Mouse (Mus musculus) left cerebral cortex, adult 18-20 months (tissue): ENCODE data around the gene Gm10447. TPM values are rescaled to one million over a fixed set of nuclear protein-coding genes. Genes with fewer than 3 reads are reported as not detected.
"Not testable (repeated sequence)": the region's sequence is repeated elsewhere in the genome, so short reads cannot be mapped to it uniquely, and the experiment has no call there.

Source experiments
- DNase-seq, 2 experiments: peaks; one replicate each; pipeline ENCODE4 v3.0.0; 2021 to 2022; ENCODE audit warnings: low spot score in 2 of 2, mixed read lengths in 1 of 2
- total RNA-seq, 2 experiments: library from RNA; stranded (reverse); gene quantifications; 2 replicates each; pipeline ENCODE4 v1.2.3; 2021

Gm10447 gene
- total RNA-seq, 2 experiments from 2014 or later: 0.14 to 0.26 TPM

GRCm38 (mm10) chr11:53446183-53446582 lies 10.7 kb downstream of the Gm10447 start:
- no peak for DNase-seq

- no peak for DNase-seq
These were observed 11.3 kb downstream of the Gm10447 start for GRCm38 (mm10) chr11:53445562-53445961.

GRCm38 (mm10) chr11:53443861-53444260 lies 13.0 kb downstream of the Gm10447 start:
- no peak for DNase-seq

- no peak for DNase-seq
These were observed 15.0 kb downstream of the Gm10447 start for GRCm38 (mm10) chr11:53441921-53442320.

GRCm38 (mm10) chr11:53436338-53436737 lies 20.6 kb downstream of the Gm10447 start:
- no peak for DNase-seq

- DNase-seq: no peak
These were observed 21.4 kb downstream of the Gm10447 start for GRCm38 (mm10) chr11:53435504-53435903.

- no peak for DNase-seq
These were observed 23.9 kb downstream of the Gm10447 start for GRCm38 (mm10) chr11:53433057-53433456.

- DNase-seq: no peak
These were observed 25.4 kb downstream of the Gm10447 start for GRCm38 (mm10) chr11:53431347-53432056.

- DNase-seq: peak; percentile 98 to 99
These were observed 26.1 kb downstream of the Gm10447 start, which contains the start of the genes Uqcrq and Gdf9 for GRCm38 (mm10) chr11:53430670-53431346. Gene Uqcrq, minus strand, starts transcription at chr11:53430831. Gene Gdf9, plus strand, starts transcription at chr11:53431023.

- DNase-seq: no peak
These were observed 26.6 kb downstream of the Gm10447 start for GRCm38 (mm10) chr11:53430300-53430669.

GRCm38 (mm10) chr11:53429182-53429581 lies 27.7 kb downstream of the Gm10447 start:
- DNase-seq: no peak

GRCm38 (mm10) chr11:53428716-53429057 lies 28.2 kb downstream of the Gm10447 start:
- DNase-seq: no peak

GRCm38 (mm10) chr11:53427993-53428715 lies 28.8 kb downstream of the Gm10447 start:
- DNase-seq: no peak

GRCm38 (mm10) chr11:53426914-53427313 lies 30.0 kb downstream of the Gm10447 start:
- DNase-seq: not testable (repeated sequence)

- no peak for DNase-seq
These were observed 31.1 kb downstream of the Gm10447 start for GRCm38 (mm10) chr11:53425711-53426255.

- DNase-seq: no peak
These were observed 31.7 kb downstream of the Gm10447 start for GRCm38 (mm10) chr11:53425251-53425650.

GRCm38 (mm10) chr11:53424826-53425225 lies 32.1 kb downstream of the Gm10447 start:
- no peak for DNase-seq

GRCm38 (mm10) chr11:53423036-53423435 lies 33.9 kb downstream of the Gm10447 start, which contains the start of gene Leap2:
Gene Leap2, minus strand, starts transcription at chr11:53423170.
- no peak for DNase-seq

- DNase-seq: no peak
These were observed 38.9 kb downstream of the Gm10447 start for GRCm38 (mm10) chr11:53418048-53418447.

- DNase-seq: no peak
These were observed 43.0 kb downstream of the Gm10447 start for GRCm38 (mm10) chr11:53413871-53414270.

GRCm38 (mm10) chr11:53411738-53412137 lies 45.2 kb downstream of the Gm10447 start:
- no peak for DNase-seq
